Mouse (Mus musculus): Measurements from ENCODE around the gene Map2k1. TPM values are rescaled to one million over a fixed set of nuclear protein-coding genes. Genes with fewer than 3 reads are reported as not detected.
"Not testable (repeated sequence)": the region's sequence is repeated elsewhere in the genome, so short reads cannot be mapped to it uniquely, and the experiment has no call there.

The Map2k1 gene
- total RNA-seq, 2 experiments from 2014 or later, result 286 to 290 TPM

DNA sequence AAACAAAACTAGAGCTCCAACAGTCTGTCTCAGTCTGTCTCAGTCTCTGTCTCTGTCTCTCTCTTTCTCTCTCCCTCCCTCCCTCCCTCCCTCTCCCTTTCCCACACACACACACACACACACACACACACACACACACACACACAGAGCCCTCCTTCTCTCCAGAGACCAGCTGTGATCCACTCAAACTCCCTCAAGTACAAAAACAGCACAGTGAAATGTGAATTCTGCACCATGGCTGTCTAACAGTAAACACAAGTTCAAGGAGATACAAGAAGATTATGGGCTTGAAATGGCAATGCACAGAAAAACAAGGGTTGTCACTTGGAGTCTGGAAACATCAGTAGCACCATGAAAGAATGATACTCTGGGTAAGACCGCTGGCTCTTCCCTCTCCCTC, 34.1 kb downstream of the Map2k1 start:
- DNase-seq (ENCODE audit: low spot score in 2 of 2), result peak in 1 of 2 experiments; percentile 51
- intact Hi-C loops (cut with DNase I), result no loop called here

DNA sequence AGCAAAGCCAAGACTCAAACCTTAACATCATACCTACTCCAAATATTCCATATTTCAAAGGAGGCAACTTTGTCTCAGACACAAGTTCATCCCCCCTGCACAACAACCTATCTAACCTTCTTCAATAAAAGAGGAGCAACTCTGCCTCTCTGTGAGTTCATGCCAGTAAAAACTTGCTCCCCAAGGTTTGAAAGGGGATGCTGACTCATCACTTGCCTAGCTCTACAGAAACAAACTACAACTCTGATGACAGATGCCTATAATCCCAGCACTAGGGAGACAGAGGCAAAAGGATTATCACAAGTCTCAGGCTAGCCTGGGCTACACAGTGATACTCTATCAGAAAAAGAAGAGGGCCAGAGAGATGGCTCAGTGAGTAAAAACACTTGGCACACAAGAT, 35.5 kb downstream of the Map2k1 start:
- no peak for DNase-seq (ENCODE audit: low spot score in 2 of 2)
- intact Hi-C loops (cut with DNase I), result no loop called here

DNA sequence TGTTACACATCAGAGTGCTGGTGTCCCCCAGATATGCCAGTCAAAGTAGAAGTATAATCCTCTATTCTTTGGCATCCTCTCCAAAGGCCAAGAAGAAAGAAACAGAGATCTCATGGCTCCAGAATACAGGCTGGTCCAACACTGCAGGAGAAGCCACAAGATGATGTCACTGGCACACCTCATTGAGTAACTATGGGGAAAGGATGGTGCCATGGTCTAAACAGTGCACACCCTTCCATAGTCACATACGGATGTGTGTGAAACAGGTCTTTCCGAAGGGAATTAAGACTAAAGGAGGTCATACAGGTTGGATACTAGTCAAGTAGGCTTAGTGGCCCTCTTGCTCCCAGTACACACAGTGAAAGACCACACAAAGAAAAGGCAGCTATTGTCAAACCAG, 36.8 kb downstream of the Map2k1 start:
- intact Hi-C loops (cut with DNase I), result no loop called here

DNA sequence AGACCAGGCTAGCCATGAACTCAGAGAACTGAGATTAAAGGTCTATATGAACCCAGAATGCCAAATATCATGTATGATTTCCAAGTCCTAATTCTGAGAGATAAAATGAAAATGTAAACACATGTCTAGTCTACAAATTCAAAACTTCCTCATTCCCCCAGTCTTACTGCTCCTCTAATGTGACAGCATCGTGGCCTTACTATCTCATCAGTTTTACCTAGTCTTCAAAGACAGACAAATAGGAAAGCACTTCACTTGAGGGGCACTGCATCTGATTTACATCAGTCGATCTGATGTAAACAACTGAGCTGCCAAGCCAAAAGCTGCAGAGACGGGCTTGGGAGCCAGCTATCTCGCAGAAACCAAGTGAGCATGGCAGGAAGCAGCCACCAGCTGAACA, 37.3 kb downstream of the Map2k1 start:
- no peak for DNase-seq (ENCODE audit: low spot score in 2 of 2)
- intact Hi-C loops (cut with DNase I), result no loop called here

More for the DNA sequence above, 36.8 kb downstream of the Map2k1 start:
- DNase-seq (ENCODE audit: low spot score in 2 of 2), result no peak

DNA sequence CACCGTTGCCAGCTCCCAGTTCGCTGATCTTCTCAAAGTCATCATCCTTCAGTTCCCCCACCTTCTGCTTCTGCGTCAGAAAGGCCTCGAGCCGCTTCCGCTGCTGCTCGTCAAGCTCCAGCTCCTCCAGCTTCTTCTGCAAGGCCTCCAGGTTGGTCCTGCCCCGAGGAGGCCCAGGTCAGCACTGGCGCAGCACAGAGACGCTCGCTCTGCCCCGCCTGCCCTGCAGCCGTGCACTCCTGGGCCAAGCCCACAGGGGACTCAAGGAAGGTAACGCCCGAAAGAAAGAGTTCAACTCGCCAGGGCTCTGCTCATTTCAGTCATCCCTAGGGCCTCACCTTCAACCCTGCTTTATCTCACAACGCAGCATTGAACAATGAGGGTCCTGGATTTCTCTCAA, 39.0 kb downstream of the Map2k1 start:
- intact Hi-C loops (cut with DNase I), result no loop called here
- no peak for DNase-seq (ENCODE audit: low spot score in 2 of 2)

DNA sequence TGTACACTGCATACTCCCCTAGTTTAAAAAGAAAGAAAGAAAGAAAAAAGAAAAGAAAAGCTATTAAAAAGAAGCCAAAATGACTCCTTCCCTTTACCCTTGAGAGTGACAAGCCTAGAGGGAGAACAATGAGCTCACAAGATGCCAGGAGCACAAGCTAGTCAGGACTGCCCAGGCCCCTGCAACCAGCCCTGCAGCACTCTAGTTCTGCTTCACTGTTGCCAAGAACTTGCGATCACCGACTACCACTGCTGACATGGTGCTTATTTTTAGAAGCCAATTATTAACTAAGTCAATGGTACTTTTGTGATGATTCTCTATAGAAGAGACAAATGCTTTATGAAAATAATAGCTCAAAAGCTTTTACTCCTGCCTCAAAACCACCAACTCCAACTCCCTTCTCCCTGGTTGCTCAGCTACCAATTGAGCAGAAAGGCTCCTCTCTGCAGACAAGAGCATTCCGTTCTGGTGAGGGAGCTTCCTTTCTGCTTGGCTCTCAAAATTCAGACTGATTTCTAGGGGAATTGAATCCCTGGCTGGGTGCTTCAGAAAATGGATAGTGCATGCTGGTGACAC, 45.8 kb downstream of the Map2k1 start:
- no peak for DNase-seq (ENCODE audit: low spot score in 2 of 2)
- intact Hi-C loops (cut with DNase I), result no loop called here

DNA sequence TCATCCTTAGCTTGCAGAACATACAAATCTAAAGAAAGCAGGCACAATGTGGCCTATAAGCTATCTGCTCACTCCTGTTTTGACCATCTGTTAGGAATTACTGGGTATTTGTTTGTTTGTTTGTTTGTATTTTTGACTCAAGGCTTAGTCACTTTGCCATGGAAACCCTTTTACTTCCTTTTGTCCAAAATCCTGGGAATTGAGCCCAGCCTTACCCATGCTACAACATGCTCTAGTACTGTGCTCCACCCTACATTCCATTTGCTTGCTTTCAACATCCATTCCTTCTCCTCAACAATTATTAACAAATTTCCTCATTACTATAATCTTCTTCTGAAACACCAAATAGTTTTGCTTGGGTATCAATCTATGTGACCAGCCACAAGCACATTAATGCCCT, 50.6 kb downstream of the Map2k1 start:
- intact Hi-C loops (cut with DNase I), result no loop called here
- DNase-seq (ENCODE audit: low spot score in 2 of 2), result no peak

DNA sequence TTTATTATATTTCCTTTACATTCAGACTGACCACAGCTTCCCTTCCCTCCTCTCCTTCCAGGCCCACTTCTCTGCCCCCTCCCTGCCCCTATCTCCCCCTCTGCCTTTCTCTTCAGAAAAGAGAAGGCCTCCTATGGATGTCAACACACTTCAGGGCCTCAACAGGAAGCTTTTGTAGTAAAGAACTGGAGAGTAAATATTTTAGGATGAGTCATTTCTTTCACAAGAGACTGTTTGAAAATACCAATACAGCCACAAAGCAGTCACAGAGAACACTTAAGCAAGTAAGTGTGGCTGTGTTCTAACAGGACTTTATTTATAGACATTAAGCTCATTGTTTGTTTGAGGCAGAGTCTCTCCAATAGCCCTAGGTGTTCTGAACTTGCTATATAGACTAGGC, 51.1 kb downstream of the Map2k1 start:
- intact Hi-C loops (cut with DNase I), result no loop called here
- no peak for DNase-seq (ENCODE audit: low spot score in 2 of 2)

DNA sequence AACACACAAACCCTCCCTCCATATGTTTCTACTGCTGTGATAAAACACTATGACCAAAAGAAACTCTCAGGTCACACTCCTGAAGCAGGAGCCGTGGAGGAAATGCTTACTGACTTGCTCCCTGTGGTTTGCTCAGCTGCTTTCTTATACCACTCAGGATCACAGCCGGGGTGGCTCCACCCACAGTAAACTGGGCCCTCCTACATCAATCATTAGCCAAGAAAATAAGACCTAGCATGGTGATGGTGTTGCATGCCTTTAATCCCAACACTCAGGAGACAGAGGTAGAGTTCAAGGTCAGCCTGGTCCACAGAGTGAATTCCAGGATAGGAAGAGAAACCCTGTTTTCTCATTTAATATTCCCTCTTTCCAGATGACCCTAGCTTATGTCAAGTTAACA, 53.5 kb downstream of the Map2k1 start:
- DNase-seq (ENCODE audit: low spot score in 2 of 2), result no peak
- intact Hi-C loops (cut with DNase I), result no loop called here

DNA sequence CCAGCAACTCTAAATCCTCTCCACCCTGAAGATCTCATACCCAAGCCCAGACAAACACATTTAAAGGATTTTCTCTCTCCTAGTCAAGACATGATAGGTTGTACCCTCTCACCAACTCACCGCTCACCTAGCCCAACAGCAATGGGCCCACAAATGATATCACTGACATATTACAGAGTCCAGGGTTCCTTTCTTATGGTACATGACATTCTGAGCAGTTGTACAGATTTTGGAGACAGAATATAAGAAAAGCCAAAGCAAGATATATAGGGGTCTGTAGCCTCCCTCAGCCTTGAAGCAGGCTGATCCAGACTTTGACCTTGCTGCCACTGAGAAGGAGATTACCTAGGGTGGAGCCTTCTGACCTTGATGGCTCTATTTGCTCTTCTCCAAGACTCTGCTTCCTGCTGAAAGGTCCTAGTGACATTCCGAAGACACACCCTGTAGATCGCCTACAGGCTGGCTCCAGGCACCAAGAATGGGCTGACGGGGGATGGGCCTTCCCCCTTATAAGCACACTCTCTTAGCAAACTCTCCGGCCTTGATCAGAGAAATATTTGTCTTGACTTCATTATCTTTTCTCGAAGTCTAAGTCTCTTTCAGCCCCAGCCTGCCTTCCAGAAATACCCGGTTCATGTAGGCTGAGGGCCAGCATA, 54.5 kb downstream of the Map2k1 start:
- DNase-seq (ENCODE audit: low spot score in 2 of 2); intact Hi-C loops (cut with DNase I): not testable (repeated sequence)

DNA sequence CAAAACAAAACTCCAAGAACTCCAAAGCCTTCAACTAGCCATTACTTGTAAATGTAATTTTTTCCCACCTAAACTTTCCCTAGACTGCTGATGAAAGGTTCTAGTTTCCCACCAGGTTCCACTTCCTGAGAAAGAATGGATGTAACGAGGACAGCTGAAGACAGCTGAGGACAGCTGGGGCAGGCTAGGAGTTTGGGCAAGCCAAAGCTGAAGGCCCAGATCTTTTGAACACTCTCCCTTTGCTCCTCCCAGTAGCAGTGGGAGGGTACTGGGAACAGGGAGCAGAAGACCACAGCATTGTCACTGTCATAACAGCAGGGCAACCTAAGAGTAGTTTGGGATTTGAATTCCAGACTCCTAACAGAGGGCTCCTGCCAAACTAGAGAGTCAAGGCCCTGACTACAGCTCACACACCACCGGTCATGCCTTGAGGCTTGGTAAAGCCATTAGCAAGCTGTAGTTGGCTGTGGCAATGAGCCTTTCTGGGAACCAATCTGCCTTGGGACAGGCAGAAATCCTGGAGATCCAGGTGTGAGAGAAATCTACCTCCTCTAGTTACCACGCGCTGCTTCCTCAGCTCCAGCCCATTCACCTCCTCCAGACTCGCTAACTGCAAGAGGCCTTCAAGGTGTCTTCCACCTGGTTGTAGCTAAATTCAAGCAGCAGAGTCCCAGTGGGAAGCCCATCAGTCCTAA, 55.2 kb downstream of the Map2k1 start:
- no peak for DNase-seq (ENCODE audit: low spot score in 2 of 2)
- intact Hi-C loops (cut with DNase I), result no loop called here

DNA sequence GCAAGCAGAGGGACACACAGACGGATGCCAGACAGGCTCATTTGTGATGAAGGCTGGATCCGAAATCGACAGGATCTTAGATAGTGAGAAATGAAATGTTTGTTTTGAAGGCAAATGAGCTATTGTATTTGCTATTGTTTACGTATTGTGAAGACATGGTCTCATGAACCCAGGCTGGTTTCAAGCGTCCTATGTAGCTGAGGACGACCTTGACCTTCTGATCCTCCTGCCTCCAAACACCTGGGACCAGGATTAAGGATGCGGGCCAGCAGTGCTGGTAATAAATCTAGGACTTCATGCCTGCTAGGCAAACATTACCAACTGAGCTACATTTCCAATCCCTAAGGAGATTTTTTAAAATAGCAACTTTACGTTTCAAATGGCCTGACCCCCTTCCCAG, 55.9 kb downstream of the Map2k1 start:
- intact Hi-C loops (cut with DNase I), result no loop called here
- DNase-seq (ENCODE audit: low spot score in 2 of 2), result no peak

DNA sequence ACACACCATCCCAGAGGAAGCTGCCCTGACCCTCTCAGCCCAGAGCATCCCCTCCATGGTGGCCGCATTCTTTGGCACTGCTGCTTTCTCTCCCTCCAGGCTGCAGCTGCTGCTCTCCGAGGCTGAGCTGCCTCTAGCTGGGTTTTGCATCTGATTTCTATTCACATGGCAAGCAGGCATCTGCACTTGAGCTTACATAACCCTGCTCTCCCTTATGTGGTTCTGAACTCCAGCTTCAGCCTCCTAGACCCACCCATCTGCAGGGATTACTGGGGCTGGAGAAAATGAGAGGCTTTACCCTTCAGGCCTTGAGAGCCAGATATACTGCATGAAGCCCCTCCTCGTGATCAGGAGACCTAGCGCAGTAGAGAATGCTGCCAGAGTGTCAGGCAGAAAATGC, 57.9 kb downstream of the Map2k1 start:
- intact Hi-C loops (cut with DNase I), result no loop called here

DNA sequence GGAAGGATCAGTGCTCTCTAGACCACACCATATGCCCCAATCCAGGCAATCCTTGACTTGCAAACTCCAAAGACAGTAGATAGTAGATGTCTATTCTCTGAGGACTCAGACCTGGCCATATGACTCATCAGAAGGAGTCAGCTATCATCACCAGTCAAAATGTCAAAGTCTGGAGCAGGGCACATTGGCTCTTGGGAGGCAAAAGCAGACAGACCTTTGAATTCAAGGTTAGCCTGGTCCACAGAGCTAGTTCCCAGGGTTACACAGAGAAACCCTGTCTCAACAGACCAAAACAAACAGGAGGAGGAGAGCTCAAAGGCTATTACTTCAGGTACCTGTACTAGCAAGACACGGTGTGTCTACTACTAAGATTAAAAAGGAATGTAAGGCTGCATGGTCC, 59.6 kb downstream of the Map2k1 start:
- intact Hi-C loops (cut with DNase I), result no loop called here
- no peak for DNase-seq (ENCODE audit: low spot score in 2 of 2)

More for the DNA sequence above, 57.9 kb downstream of the Map2k1 start:
- peak; percentile 72 to 91 for DNase-seq (ENCODE audit: low spot score in 2 of 2)

DNA sequence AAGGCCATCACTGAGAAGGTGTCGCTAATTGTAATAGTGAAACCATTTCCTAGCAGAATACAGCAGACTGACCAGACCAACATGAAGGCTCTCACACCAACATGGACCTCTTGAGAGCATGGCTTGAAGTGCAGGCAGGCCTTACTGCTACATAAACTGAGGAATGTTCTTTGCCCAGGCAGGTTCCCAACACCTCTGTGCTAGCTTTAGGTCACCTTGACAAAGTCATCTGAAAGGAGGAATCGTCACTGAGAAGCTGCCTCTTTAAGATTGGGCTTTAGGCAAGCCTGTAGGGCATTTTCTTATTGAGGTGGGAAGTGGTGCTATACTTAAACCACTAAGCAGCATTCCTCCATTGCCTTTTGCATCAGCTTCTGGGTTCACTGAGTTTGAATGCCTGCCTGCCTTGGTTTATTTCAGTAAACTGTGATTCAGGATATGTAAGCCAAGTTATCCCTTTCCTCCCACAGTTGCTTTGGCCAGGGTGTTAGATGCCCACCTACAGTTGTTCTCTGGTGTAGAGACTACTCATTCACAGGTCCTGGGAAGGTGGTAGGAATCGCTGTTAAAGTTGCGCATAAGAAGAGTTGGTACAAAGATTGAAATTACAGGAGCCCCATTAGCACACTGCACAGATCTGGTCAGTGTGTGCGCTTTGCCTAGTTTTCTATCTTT, 69.1 kb downstream of the Map2k1 start:
- intact Hi-C loops (cut with DNase I), result loop anchor here (10.0 kb wide), 1 partner anchor 750 kb away; no protein-coding TSS in a partner anchor
- DNase-seq (ENCODE audit: low spot score in 2 of 2), result peak in 1 of 2 experiments; percentile 39

DNA sequence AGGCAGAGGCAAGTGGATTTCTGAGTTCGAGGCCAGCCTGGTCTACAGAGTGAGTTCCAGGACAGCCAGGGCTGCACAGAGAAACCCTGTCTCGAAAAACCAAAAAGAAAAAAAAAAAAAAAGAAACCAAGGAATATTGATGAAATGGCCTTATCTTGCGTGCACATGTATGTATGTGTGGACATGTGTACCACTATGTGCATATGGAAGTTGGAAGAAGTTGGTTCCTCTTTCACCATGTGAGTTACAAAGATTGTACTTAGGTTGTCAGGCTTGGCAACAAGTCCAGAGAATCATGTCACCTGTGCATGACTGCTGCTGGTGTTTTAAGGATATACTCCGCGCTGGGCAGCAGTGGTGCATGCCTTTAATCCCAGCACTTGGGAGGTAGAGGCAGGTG, 70.1 kb downstream of the Map2k1 start:
- not testable (repeated sequence) for DNase-seq (ENCODE audit: low spot score in 2 of 2)
- intact Hi-C loops (cut with DNase I), result loop anchor here (10.0 kb wide), 1 partner anchor 752 kb away; no protein-coding TSS in a partner anchor

DNA sequence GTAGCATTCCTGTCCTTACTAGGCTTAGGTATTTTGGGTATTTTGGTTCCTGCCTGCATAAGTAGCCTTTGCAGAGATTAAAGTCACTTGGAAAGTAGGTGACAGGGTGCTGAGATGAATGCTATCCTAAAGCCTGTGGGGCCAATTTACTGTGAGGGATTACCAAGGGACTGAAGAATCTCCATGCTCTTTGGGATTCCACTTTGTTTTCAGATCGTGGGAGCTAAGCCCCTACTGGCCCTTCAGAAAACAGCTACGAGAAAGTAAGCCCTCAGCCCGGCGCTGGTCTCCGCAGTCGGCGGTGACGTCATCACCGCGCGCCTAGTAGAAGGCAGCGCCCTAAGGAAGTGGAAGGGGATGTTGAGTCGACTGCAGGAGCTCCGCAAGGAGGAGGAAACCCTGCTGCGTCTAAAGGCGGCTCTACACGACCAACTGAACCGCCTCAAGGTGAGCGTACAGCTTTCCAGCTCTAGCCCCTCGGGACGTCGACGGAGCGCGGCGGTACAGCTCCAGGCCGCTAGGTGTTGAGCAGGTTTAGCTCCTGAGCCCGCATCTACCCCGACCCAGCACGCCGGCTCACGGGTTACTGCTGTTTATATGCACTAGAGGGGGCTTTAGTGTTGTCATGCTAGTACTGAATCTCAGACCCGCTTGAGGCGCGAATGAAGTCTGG, 74.3 kb downstream of the Map2k1 start, which contains the start of gene Snapc5:
Snapc5 (plus strand) TSS at position 301 of the 673 bp plus-strand sequence.
- peak; percentile 93 to 95 for DNase-seq (ENCODE audit: low spot score in 2 of 2)
- intact Hi-C loops (cut with DNase I), result loop anchor here (1.0 to 5.0 kb wide), 2 partner anchors 74 to 93 kb away; partner anchors contain the start of gene Map2k1

DNA sequence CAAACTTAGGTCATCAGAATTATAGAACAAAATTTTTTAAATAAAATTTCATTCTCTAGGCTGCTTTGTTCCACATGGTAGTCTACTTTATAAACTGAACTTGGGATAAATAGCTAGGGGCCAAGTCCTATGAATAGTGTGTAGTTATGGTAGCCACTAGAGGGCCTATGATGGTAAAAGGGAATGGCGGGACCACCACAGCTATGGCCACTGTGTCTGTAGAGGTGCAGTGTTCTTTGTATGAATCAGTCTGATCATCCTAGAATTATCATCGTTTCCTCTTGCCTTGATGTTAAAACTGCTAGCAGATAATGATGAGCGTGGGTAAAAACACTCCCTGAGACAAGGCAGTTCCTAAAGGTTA, 74.8 kb downstream of the Map2k1 start:
- no peak for DNase-seq (ENCODE audit: low spot score in 2 of 2)
- intact Hi-C loops (cut with DNase I), result loop anchor here (5.0 kb wide), 1 partner anchor 94 kb away; no protein-coding TSS in a partner anchor

DNA sequence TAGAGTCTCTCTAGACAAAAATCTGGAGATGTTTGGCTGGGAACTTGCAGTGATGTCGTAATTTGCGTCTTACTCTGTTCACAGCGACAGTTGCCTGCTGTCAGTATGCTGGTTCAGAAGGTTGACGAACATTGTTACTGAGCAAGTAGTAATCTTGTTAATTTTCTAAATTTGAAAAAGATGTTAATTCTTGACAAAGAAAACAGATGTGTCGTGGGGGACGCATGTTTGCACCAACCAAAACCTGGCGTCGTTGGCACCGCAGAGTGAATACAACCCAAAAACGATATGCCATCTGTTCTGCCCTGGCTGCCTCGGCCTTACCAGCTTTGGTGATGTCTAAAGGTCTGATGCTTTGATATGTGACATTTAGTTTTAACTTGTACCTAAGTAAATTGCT, 78.1 kb downstream of the Map2k1 start:
- intact Hi-C loops (cut with DNase I), result loop anchor here (5.0 kb wide), 1 partner anchor 97 kb away; no protein-coding TSS in a partner anchor
- no peak for DNase-seq (ENCODE audit: low spot score in 2 of 2)

DNA sequence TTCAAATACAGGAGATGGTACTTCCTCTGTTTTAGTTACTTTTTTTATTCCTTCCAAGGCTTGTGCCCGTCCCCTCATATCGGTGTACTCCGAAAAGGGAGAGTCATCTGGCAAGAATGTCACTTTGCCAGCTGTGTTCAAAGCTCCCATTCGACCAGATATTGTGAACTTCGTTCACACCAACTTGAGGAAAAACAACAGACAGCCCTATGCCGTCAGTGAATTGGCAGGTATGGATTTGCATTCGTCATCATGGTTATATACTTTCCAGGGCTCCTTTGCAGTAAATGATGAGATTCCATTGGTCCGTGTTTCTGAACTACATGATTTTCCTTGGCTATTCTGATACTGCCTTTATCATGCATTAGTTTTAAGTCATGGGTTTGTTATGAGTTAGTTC, 78.7 kb downstream of the Map2k1 start:
- DNase-seq (ENCODE audit: low spot score in 2 of 2), result no peak
- intact Hi-C loops (cut with DNase I), result loop anchor here (5.0 kb wide), 1 partner anchor 98 kb away; no protein-coding TSS in a partner anchor

All from left cerebral cortex, postnatal 25 days (tissue).